Mouse (Mus musculus) heart, adult 2 months (tissue): Measurements from ENCODE around the gene Gm49337. TPM values are rescaled to one million over a fixed set of nuclear protein-coding genes. Genes with fewer than 3 reads are reported as not detected.

Experiments
- DNase-seq, 2 experiments: peaks; one replicate each; pipeline ENCODE4 v3.0.0; 2021
- H3K27ac ChIP-seq: fragments of 200-600 bp; 2 replicates; pipeline ENCODE4 v1.8.1; 2022
- H3K27me3 ChIP-seq: fragments of 200-500 bp; 2 replicates; pipeline ENCODE4 v1.6.1; 2012; ENCODE audit warnings: mild to moderate bottlenecking, low read length, inconsistent platforms, mixed read lengths; ENCODE audit not compliant: control insufficient read depth, insufficient read depth
- H3K36me3 ChIP-seq: fragments of 200-500 bp; 2 replicates; pipeline ENCODE4 v1.6.1; 2012; ENCODE audit warnings: low read length, inconsistent platforms; ENCODE audit not compliant: control insufficient read depth, insufficient read depth
- H3K4me1 ChIP-seq: fragments of 200-500 bp; 2 replicates; pipeline ENCODE4 v1.6.1; 2011; ENCODE audit warnings: low read length; ENCODE audit not compliant: control insufficient read depth, insufficient read depth
- H3K4me3 ChIP-seq: fragments of 200-600 bp; 2 replicates; pipeline ENCODE4 v1.8.1; 2022
- H3K79me2 ChIP-seq: fragments of 200-500 bp; replicated peaks from 2 replicates; pipeline ENCODE4 v1.6.1; 2012; ENCODE audit warnings: mild to moderate bottlenecking, inconsistent platforms, low read length, moderate library complexity, mixed read lengths; ENCODE audit not compliant: control insufficient read depth, insufficient read depth
- H3K9ac ChIP-seq: fragments of 200-500 bp; 2 replicates; pipeline ENCODE4 v1.6.1; 2012; ENCODE audit warnings: low read depth, mild to moderate bottlenecking, control low read depth, inconsistent platforms, low read length, mixed read lengths
- CTCF ChIP-seq: fragments of 200-600 bp; IDR thresholded peaks from 2 replicates; pipeline ENCODE4 v1.8.1; 2022; ENCODE audit warnings: antibody characterized with exemption, mild to moderate bottlenecking, moderate library complexity
- EP300 ChIP-seq: fragments of 200-500 bp; IDR thresholded peaks from 2 replicates; pipeline ENCODE4 v1.6.1; 2011; ENCODE audit warnings: low read depth, low read length, control low read depth; ENCODE audit not compliant: insufficient read depth
- POLR2A ChIP-seq: fragments of 200-500 bp; IDR thresholded peaks from 2 replicates; pipeline ENCODE4 v1.6.1; 2011; ENCODE audit warnings: mild to moderate bottlenecking, low read depth, low read length, control low read depth; ENCODE audit not compliant: insufficient read depth
- WGBS: fragments of 180-500 bp; shearing (Covaris S2); methylation state at CpG from one replicate; pipeline ENCODE4 v1.1.7; 2018; 5-methylcytosine and 5-hydroxymethylcytosine counted together
- intact Hi-C: fragments of 180-260 bp; cut with DNase I; formaldehyde crosslinking; loops from one replicate; pipeline ENCODE4 v1.15.1; 2025
- polyA plus RNA-seq: library from polyadenylated mRNA; depleted of rRNA; stranded (reverse); fragments of >200 nt; gene quantifications from 2 replicates; pipeline ENCODE4 v1.2.3, GENCODE M21; 2012
- total RNA-seq, 2 experiments: library from RNA; stranded (reverse); gene quantifications; 2 replicates each; pipeline ENCODE4 v1.2.3; 2021

Gene Gm49337
- total and polyA plus RNA-seq, 3 experiments: 0.16 to 0.37 TPM; not detected in 1

DNA sequence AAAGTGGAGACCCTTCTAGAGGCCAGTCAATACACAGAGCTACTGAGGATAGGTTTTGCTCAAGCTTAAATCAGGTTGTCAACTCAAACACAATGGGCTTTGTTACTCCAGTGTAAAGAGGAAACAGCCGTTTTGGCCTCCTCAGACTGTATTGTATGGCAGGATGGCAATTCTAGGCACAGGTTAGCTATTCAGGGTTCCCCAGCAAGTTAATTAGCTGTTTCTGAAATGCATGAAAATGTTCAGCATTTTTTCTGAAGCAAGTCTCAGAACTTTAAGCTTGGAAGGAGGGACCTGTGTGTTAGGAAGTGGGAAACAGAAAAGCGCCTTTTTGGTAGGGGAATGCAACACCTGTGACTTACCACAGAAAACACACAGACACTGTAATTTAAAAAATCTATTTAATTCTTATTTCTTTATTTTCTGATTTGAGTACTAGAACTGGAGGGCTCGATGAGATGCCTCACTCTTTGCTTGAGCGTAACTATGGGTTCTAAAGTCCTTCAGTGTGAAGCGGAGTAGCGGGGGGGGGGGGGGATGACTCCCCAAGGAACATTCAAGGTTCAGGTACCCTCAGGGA lies 47.0 kb downstream of the Gm49337 start:
- Histone ChIP-seq H3K4me3 (peak overlapping the region; percentile 88; the same call in 1 of the 2 replicates), H3K4me1 (peaks cover 1% of the 10 kb centered on the region; the same call in 1 of the 2 replicates), H3K36me3 (no peaks in the 10 kb centered on the region), H3K27me3 (no peaks in the 10 kb centered on the region), H3K27ac (peak overlapping the region; percentile 97), H3K79me2 (no peaks in the 10 kb centered on the region), H3K9ac (peak overlapping the region; percentile 87)
- DNase-seq: peak in 1 of 2 experiments; percentile 5
- TF ChIP-seq EP300: no peak
- TF ChIP-seq POLR2A: no peak
- TF ChIP-seq CTCF: no peak
- intact Hi-C loops: no loop called here
- 22% methylated on average over 6 of the region's 6 CpGs for WGBS

DNA sequence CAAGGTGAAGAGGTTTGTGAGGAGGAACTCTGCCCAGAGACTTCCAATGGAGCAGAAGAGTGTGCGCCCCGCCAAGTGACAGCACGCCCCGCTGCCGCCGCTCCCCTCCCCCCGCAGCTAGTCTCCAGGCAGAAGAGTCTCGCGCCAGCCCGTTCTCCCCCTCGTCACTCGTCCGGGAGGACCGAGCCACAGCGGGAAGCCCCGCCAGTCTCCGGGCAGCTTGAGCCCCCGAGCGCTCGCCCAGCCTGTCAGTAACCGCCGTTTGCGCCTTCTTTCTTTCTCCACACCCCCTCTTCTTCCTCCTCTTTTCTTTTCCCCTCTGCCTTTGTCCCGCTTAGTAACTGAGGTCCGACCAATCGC lies 47.6 kb downstream of the Gm49337 start:
- Histone ChIP-seq H3K27me3 (no peaks in the 10 kb centered on the region), H3K4me1 (peaks cover 1% of the 10 kb centered on the region), H3K36me3 (no peaks in the 10 kb centered on the region), H3K79me2 (no peaks in the 10 kb centered on the region), H3K9ac (peak overlapping the region; percentile 87), H3K4me3 (peak overlapping the region; percentile 88), H3K27ac (peak overlapping the region; percentile 97)
- intact Hi-C loops: loop anchor here (1.0 kb wide), 1 partner anchor 43 kb away; no protein-coding TSS in a partner anchor
- no peak for DNase-seq
- no peak for TF ChIP-seq CTCF
- TF ChIP-seq POLR2A: peak; percentile 75
- 2% methylated on average over 26 of the region's 26 CpGs for WGBS

DNA sequence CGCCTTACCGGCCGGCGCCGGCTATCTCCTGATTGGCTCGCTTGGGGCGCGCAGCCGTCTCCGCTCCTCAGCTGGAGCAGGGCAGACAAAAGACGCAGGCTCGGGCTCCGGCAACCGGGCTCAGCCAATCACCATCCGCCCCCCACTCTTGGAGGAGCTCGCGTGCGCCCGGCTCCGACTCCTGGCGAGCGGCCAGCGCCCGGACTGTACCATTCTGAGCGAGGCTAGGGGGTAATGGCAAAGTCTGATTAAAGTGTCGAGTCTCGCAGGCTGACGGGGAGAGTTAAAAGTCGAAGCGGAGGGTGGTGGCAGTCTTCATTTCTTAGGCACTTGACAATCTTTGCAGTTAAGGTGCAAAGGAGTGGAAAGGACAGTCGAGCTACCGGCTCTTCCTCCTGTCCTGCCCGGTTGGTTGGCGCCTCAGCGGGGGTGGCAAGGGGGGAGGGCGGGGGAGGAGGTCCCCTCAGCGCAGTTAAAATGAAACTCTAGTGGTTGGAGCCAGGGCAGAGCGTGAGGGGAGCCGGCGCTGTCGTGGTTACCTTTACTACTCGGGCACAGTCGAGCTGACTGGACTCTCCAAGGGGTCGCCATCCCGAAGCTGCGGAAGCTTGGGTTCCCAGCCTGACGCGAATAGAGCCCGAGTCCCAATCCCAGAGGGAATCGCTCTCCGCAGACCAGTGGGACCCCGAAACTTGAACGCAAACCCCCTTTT lies 48.1 kb downstream of the Gm49337 start, which contains the start of gene Pik3r3:
Pik3r3 (plus strand) TSS at position 479 of the 712 bp plus-strand sequence.
- Histone ChIP-seq H3K79me2 (no peaks in the 10 kb centered on the region), H3K4me1 (peaks cover 1% of the 10 kb centered on the region), H3K9ac (peak within 1 kb of the TSS; percentile 87), H3K4me3 (peak within 1 kb of the TSS; percentile 88), H3K27me3 (no peaks in the 10 kb centered on the region), H3K36me3 (no peaks in the 10 kb centered on the region), H3K27ac (peak within 1 kb of the TSS; percentile 97)
- under 1% methylated on average over 53 of the region's 53 CpGs for WGBS
- DNase-seq: peak; percentile 95 to 99
- intact Hi-C loops: loop anchor here (1.0 kb wide), 1 partner anchor 44 kb away; no protein-coding TSS in a partner anchor
- TF ChIP-seq EP300: peak; percentile 82
- TF ChIP-seq POLR2A: peak; percentile 99
- TF ChIP-seq CTCF: no peak

DNA sequence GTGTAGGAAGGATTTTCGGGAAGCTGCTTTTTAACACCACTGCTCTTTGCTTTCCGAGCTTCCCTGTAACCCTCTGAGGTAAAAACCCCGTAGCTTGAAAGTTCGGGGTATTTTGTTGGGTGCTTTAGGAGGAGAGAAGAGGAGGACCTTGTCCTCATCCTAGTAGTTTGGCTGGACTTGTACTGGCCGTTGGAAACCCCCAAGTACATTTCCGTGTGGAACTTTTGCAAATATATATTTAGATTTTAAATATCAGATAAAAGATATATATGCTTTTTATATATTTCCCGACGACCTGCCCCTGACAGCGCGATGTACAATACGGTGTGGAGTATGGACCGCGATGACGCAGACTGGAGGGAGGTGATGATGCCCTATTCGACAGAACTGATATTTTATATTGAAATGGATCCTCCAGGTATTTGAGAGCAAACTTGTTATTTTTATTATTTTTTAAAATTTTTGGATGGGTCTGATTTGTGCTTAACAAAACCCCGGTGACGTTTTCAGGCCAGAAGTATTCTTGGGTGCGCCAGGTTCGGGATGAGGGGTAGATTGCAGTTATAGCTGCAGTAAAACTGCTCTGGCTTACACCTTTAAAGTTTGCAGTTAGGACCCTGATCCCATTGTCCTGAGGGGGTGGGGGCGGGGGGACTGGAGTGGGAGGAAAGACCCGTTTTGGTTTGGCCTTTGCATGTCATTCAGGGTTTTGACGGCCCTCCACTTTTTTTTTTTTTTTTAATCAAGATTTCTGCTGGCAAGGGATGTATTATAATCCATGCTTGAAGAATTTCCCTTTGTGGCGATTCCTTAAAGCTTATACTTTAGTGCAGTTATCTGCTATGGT lies 49.0 kb downstream of the Gm49337 start:
- no peaks in the 10 kb centered on the region for H3K36me3 ChIP-seq
- WGBS: under 1% methylated on average over 23 of the region's 23 CpGs
- H3K4me1 ChIP-seq: peaks cover 1% of the 10 kb centered on the region
- no peaks in the 10 kb centered on the region for H3K27me3 ChIP-seq
- peak overlapping the region; percentile 84 for H3K9ac ChIP-seq
- H3K79me2 ChIP-seq: no peaks in the 10 kb centered on the region
- H3K27ac ChIP-seq: peak overlapping the region; percentile 97
- TF ChIP-seq CTCF: no peak
- no peak for TF ChIP-seq EP300
- TF ChIP-seq POLR2A: no peak
- peak overlapping the region; percentile 88 for H3K4me3 ChIP-seq
- peak in 1 of 2 experiments; percentile 21 for DNase-seq
- intact Hi-C loops: loop anchor here (1.0 kb wide), 1 partner anchor 45 kb away; no protein-coding TSS in a partner anchor

DNA sequence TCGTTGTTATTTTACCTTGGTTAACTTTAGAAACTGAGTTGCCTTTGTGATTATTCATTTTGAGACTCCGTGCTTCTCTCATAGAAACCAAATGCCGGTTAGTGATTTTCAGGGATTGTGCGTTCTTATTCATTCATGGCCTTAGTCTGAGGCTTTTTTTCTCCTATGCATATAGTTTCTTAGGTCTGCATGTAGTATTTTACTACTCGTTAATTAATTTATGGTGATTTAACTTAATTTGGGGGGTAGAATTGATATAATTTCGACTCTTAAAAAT lies 49.6 kb downstream of the Gm49337 start:
- H3K79me2 ChIP-seq: no peaks in the 10 kb centered on the region
- no peaks in the 10 kb centered on the region for H3K27me3 ChIP-seq
- peak overlapping the region; percentile 97 for H3K27ac ChIP-seq
- TF ChIP-seq EP300 (no peak), POLR2A (no peak), CTCF (no peak)
- peak overlapping the region; percentile 88 for H3K4me3 ChIP-seq
- H3K9ac ChIP-seq: no peak overlapping the region
- peaks cover 1% of the 10 kb centered on the region for H3K4me1 ChIP-seq
- no peak for DNase-seq
- WGBS: 9% methylated on average over 6 of the region's 6 CpGs
- intact Hi-C loops: no loop called here
- no peaks in the 10 kb centered on the region for H3K36me3 ChIP-seq
